Mouse (Mus musculus) liver, embryonic 12.5 days (tissue): ENCODE measurements around the gene Osbp2. TPM values are rescaled to one million over a fixed set of nuclear protein-coding genes. Genes with fewer than 3 reads are reported as not detected.

Experiments used
- ATAC-seq: fragments of 200-750 bp; cut with Nextera tagmentation; 2 replicates; pipeline ENCODE4 v1.8.0; 2017; ENCODE audit warnings: moderate number of reproducible peaks, mild to moderate bottlenecking, moderate library complexity
- H3K27ac ChIP-seq: fragments of 300-500 bp; sonication (generic); 2 replicates; pipeline ENCODE4 v1.5.1; 2016; ENCODE audit warnings: mild to moderate bottlenecking
- H3K27me3 ChIP-seq: fragments of 300-500 bp; sonication (generic); replicated peaks from 2 replicates; pipeline ENCODE4 v1.6.1; 2016; ENCODE audit warnings: mild to moderate bottlenecking, moderate library complexity
- H3K36me3 ChIP-seq: fragments of 300-500 bp; sonication (generic); 2 replicates; pipeline ENCODE4 v1.6.1; 2016; ENCODE audit warnings: mild to moderate bottlenecking, moderate library complexity
- H3K4me1 ChIP-seq: fragments of 300-500 bp; sonication (generic); 2 replicates; pipeline ENCODE4 v1.6.1; 2016
- H3K4me2 ChIP-seq: fragments of 300-500 bp; sonication (generic); 2 replicates; pipeline ENCODE4 v1.6.1; 2016; ENCODE audit warnings: mild to moderate bottlenecking, moderate library complexity
- H3K4me3 ChIP-seq: fragments of 300-500 bp; sonication (generic); 2 replicates; pipeline ENCODE4 v1.5.1; 2016; ENCODE audit warnings: mild to moderate bottlenecking, moderate library complexity
- H3K9ac ChIP-seq: fragments of 300-500 bp; sonication (generic); 2 replicates; pipeline ENCODE4 v1.6.1; 2016; ENCODE audit warnings: mild to moderate bottlenecking, moderate library complexity
- H3K9me3 ChIP-seq: fragments of 300-500 bp; sonication (generic); replicated peaks from 2 replicates; pipeline ENCODE4 v1.6.1; 2016; ENCODE audit warnings: mild to moderate bottlenecking, moderate library complexity
- WGBS: fragments of 180-500 bp; shearing (Covaris S2); methylation state at CpG from one replicate; pipeline ENCODE4 v1.1.7; 2016; ENCODE audit not compliant: insufficient replicate concordance; 5-methylcytosine and 5-hydroxymethylcytosine counted together
- polyA plus RNA-seq: library from polyadenylated mRNA; unstranded; fragments of >200 nt; fragmentation: Nextera tagmentation; extraction: Ambion mirVana; gene quantifications from 2 replicates; pipeline ENCODE4 v1.2.1, GENCODE M21; 2016

The Osbp2 gene
- polyA plus RNA-seq, 1 experiment from 2014 or later, result 0.15 TPM

- no peaks in the 10 kb centered on the region for H3K36me3 ChIP-seq
- 28% methylated on average over 15 of the region's 15 CpGs for WGBS
- no peak for ATAC-seq
- no peak overlapping the region for H3K27ac ChIP-seq
- no peak overlapping the region for H3K9ac ChIP-seq
- H3K27me3 ChIP-seq, result no peaks in the 10 kb centered on the region
- H3K4me2 ChIP-seq, result no peak overlapping the region
- H3K4me1 ChIP-seq, result no peaks in the 10 kb centered on the region
- no peaks in the 10 kb centered on the region for H3K9me3 ChIP-seq
- no peak overlapping the region for H3K4me3 ChIP-seq
Observed at GRCm38 (mm10) chr11:3714486-3714885, 149.2 kb downstream of the Osbp2 start.

GRCm38 (mm10) chr11:3710203-3710602 is 153.5 kb downstream of the Osbp2 start:
- Histone ChIP-seq H3K36me3 (no peaks in the 10 kb centered on the region), H3K4me2 (no peak overlapping the region), H3K4me3 (no peak overlapping the region), H3K9ac (no peak overlapping the region), H3K4me1 (0 out of 2 replicates have a peak, but pooled peaks cover 8% of the 10 kb centered on the region), H3K9me3 (no peaks in the 10 kb centered on the region), H3K27ac (no peak overlapping the region), H3K27me3 (peaks cover 5% of the 10 kb centered on the region)
- WGBS, result 52% methylated on average over 14 of the region's 14 CpGs
- ATAC-seq, result no peak

- H3K9me3 ChIP-seq, result no peaks in the 10 kb centered on the region
- H3K4me3 ChIP-seq, result no peak overlapping the region
- H3K9ac ChIP-seq, result no peak overlapping the region
- WGBS, result 40% methylated on average over 8 of the region's 8 CpGs
- no peak overlapping the region for H3K4me2 ChIP-seq
- no peak overlapping the region for H3K27ac ChIP-seq
- peaks cover 11% of the 10 kb centered on the region for H3K27me3 ChIP-seq
- peak; percentile 63 for ATAC-seq
- H3K4me1 ChIP-seq, result 0 out of 2 replicates have a peak, but pooled peaks cover 8% of the 10 kb centered on the region
- H3K36me3 ChIP-seq, result no peaks in the 10 kb centered on the region
Observed at GRCm38 (mm10) chr11:3707057-3707456, 156.6 kb downstream of the Osbp2 start.

GRCm38 (mm10) chr11:3704404-3704803 is 159.3 kb downstream of the Osbp2 start:
- H3K27me3 ChIP-seq, result peaks cover 11% of the 10 kb centered on the region
- WGBS, result 78% methylated on average over 8 of the region's 8 CpGs
- no peak overlapping the region for H3K27ac ChIP-seq

GRCm38 (mm10) chr11:3703089-3703992 is 160.4 kb downstream of the Osbp2 start:
- no peak overlapping the region for H3K27ac ChIP-seq
- no peaks in the 10 kb centered on the region for H3K36me3 ChIP-seq
- H3K4me1 ChIP-seq, result 0 out of 2 replicates have a peak, but pooled peaks cover 8% of the 10 kb centered on the region
- H3K4me3 ChIP-seq, result no peak overlapping the region
- 64% methylated on average over 7 of the region's 7 CpGs for WGBS
- no peak for ATAC-seq
- H3K9me3 ChIP-seq, result no peaks in the 10 kb centered on the region
- H3K4me2 ChIP-seq, result no peak overlapping the region
- H3K9ac ChIP-seq, result no peak overlapping the region
- H3K27me3 ChIP-seq, result peaks cover 11% of the 10 kb centered on the region

More at GRCm38 (mm10) chr11:3704404-3704803, 159.3 kb downstream of the Osbp2 start:
- 0 out of 2 replicates have a peak, but pooled peaks cover 8% of the 10 kb centered on the region for H3K4me1 ChIP-seq
- no peak overlapping the region for H3K9ac ChIP-seq
- no peaks in the 10 kb centered on the region for H3K36me3 ChIP-seq
- ATAC-seq, result no peak
- no peaks in the 10 kb centered on the region for H3K9me3 ChIP-seq
- H3K4me2 ChIP-seq, result no peak overlapping the region
- no peak overlapping the region for H3K4me3 ChIP-seq

- no peak for ATAC-seq
- no peaks in the 10 kb centered on the region for H3K9me3 ChIP-seq
- H3K4me2 ChIP-seq, result no peak overlapping the region
- no peak overlapping the region for H3K4me3 ChIP-seq
- no peaks in the 10 kb centered on the region for H3K27me3 ChIP-seq
- no peak overlapping the region for H3K9ac ChIP-seq
- H3K27ac ChIP-seq, result no peak overlapping the region
- 75% methylated on average over 3 of the region's 3 CpGs for WGBS
- no peaks in the 10 kb centered on the region for H3K4me1 ChIP-seq
- H3K36me3 ChIP-seq, result no peaks in the 10 kb centered on the region
Observed at GRCm38 (mm10) chr11:3697441-3697840, 166.3 kb downstream of the Osbp2 start.

GRCm38 (mm10) chr11:3696086-3696616 is 167.6 kb downstream of the Osbp2 start:
- Histone ChIP-seq H3K36me3 (peaks cover 10% of the 10 kb centered on the region), H3K4me3 (no peak overlapping the region), H3K4me1 (no peaks in the 10 kb centered on the region), H3K9me3 (no peaks in the 10 kb centered on the region), H3K4me2 (no peak overlapping the region), H3K9ac (no peak overlapping the region), H3K27ac (no peak overlapping the region), H3K27me3 (no peaks in the 10 kb centered on the region)
- WGBS, result 69% methylated on average over 5 of the region's 5 CpGs
- ATAC-seq, result no peak

- 73% methylated on average over 2 of the region's 2 CpGs for WGBS
- Histone ChIP-seq H3K27me3 (no peaks in the 10 kb centered on the region), H3K36me3 (peaks cover 52% of the 10 kb centered on the region), H3K4me1 (no peaks in the 10 kb centered on the region), H3K9ac (no peak overlapping the region), H3K4me3 (no peak overlapping the region), H3K27ac (no peak overlapping the region), H3K4me2 (no peak overlapping the region), H3K9me3 (no peaks in the 10 kb centered on the region)
- ATAC-seq, result no peak
Observed at GRCm38 (mm10) chr11:3691746-3692145, 172.0 kb downstream of the Osbp2 start.

- 83% methylated on average over 2 of the region's 2 CpGs for WGBS
- no peak for ATAC-seq
- peaks cover 95% of the 10 kb centered on the region for H3K36me3 ChIP-seq
Observed at GRCm38 (mm10) chr11:3686885-3687284, 176.8 kb downstream of the Osbp2 start.

GRCm38 (mm10) chr11:3686318-3686717 is 177.4 kb downstream of the Osbp2 start:
- H3K9me3 ChIP-seq, result no peaks in the 10 kb centered on the region
- peaks cover 95% of the 10 kb centered on the region for H3K36me3 ChIP-seq
- H3K4me2 ChIP-seq, result no peak overlapping the region
- no peak overlapping the region for H3K9ac ChIP-seq
- H3K27ac ChIP-seq, result no peak overlapping the region
- no peak overlapping the region for H3K4me3 ChIP-seq
- no peaks in the 10 kb centered on the region for H3K27me3 ChIP-seq
- WGBS, result 84% methylated on average over 2 of the region's 2 CpGs
- H3K4me1 ChIP-seq, result no peaks in the 10 kb centered on the region
- no peak for ATAC-seq

More at GRCm38 (mm10) chr11:3686885-3687284, 176.8 kb downstream of the Osbp2 start:
- Histone ChIP-seq H3K4me2 (no peak overlapping the region), H3K27me3 (no peaks in the 10 kb centered on the region), H3K4me3 (no peak overlapping the region), H3K27ac (no peak overlapping the region), H3K9ac (no peak overlapping the region), H3K4me1 (no peaks in the 10 kb centered on the region), H3K9me3 (no peaks in the 10 kb centered on the region)

GRCm38 (mm10) chr11:3685431-3685830 is 178.3 kb downstream of the Osbp2 start:
- H3K4me1 ChIP-seq, result no peaks in the 10 kb centered on the region
- H3K36me3 ChIP-seq, result peaks cover 96% of the 10 kb centered on the region
- H3K4me2 ChIP-seq, result no peak overlapping the region
- no peaks in the 10 kb centered on the region for H3K9me3 ChIP-seq
- WGBS, result 85% methylated on average over 8 of the region's 8 CpGs
- ATAC-seq, result no peak
- no peak overlapping the region for H3K9ac ChIP-seq
- H3K4me3 ChIP-seq, result no peak overlapping the region
- H3K27ac ChIP-seq, result no peak overlapping the region
- H3K27me3 ChIP-seq, result no peaks in the 10 kb centered on the region

GRCm38 (mm10) chr11:3684723-3685430 is 178.8 kb downstream of the Osbp2 start:
- Histone ChIP-seq H3K4me1 (no peaks in the 10 kb centered on the region), H3K27ac (no peak overlapping the region), H3K27me3 (no peaks in the 10 kb centered on the region), H3K4me2 (no peak overlapping the region), H3K9ac (no peak overlapping the region), H3K4me3 (no peak overlapping the region), H3K36me3 (peaks cover 96% of the 10 kb centered on the region), H3K9me3 (no peaks in the 10 kb centered on the region)
- 88% methylated on average over 5 of the region's 5 CpGs for WGBS
- ATAC-seq, result no peak
